Mouse (Mus musculus) left cerebral cortex, postnatal 4 days (tissue): ENCODE results near the gene Tmem131l. TPM values are rescaled to one million over a fixed set of nuclear protein-coding genes. Genes with fewer than 3 reads are reported as not detected.
"Not testable (repeated sequence)": the region's sequence is repeated elsewhere in the genome, so short reads cannot be mapped to it uniquely, and the experiment has no call there.

Experiments
- DNase-seq: peaks from one replicate; pipeline ENCODE4 v3.0.0-alpha.2; 2022
- intact Hi-C: fragments of 180-260 bp; cut with DNase I; formaldehyde crosslinking; loops from one replicate; pipeline ENCODE4 v1.15.1; 2025
- total RNA-seq, 2 experiments: library from RNA; stranded (reverse); gene quantifications; 2 replicates each; pipeline ENCODE4 v1.2.3; 2021

Gene Tmem131l
- total RNA-seq, 2 experiments from 2014 or later, result 91.8 to 110 TPM

DNA sequence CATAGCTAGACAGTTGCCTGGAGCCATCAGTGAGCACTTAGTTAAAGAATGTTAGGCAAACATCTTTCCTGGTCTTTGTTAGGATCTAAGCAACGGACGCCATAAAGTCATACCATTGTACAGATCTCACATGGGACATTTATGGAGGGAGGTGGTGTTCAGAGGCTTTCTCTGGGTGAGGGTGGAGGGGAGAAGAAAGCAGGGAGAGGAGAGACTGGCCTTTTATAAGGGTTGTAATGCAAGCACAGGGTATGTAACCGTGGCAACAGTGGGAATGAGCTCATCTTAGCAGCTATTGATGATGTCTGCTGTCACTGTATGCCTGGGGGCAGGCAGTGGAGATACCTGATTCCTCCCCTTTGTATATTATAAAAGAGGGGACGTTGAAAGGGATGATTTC lies 163.7 kb downstream of the Tmem131l start:
- intact Hi-C loops, result no loop called here
- DNase-seq, result no peak

DNA sequence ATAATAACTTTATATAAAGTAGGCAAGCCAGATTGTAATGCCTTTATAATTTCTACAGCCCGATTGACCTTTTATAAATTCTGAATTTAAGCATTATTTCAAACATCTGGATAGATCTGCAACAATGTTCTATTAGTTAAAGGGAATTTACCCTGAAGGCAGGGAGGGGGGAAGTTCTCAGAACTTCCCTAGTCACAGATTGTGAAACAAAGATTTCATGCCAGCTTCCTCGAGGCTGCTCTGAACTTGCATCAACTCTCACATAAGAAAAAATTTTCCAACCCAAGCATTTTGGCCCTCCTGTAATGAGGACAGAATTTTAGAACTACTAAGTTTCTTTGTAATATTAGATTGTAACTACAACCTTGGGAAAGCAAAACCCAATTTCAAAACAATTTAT lies 164.9 kb downstream of the Tmem131l start:
- intact Hi-C loops, DNase-seq: not testable (repeated sequence)

- DNase-seq, intact Hi-C loops: not testable (repeated sequence)
These were observed 167.1 kb downstream of the Tmem131l start for GRCm38 (mm10) chr3:83872853-83873252.

DNA sequence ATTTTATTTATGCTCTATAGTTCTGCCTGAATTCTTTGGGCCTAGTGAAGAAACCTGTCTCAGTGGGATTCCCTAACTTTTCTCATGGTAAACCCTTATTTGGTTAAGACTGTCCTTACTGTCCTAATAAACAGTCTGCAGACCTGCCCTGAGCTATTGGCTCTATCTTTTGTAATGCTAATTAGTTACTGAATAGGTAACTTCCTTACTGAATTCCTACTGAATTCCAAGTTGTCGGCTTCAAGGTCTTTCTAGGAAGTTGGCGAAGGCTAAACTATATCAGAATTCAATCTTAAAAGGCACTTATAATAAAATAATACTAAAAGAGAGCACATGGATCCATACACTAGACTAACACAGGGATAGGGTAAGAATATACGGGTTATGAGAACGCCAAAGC lies 168.0 kb downstream of the Tmem131l start:
- intact Hi-C loops, result not testable (repeated sequence)

GRCm38 (mm10) chr3:83871559-83871958 lies 168.4 kb downstream of the Tmem131l start:
- intact Hi-C loops, DNase-seq: not testable (repeated sequence)

More for the DNA sequence above, 168.0 kb downstream of the Tmem131l start:
- DNase-seq, result not testable (repeated sequence)

- intact Hi-C loops, result no loop called here
- DNase-seq, result no peak
These were observed 170.2 kb downstream of the Tmem131l start for GRCm38 (mm10) chr3:83869776-83870175.

GRCm38 (mm10) chr3:83867026-83867425 lies 172.9 kb downstream of the Tmem131l start:
- intact Hi-C loops, DNase-seq: not testable (repeated sequence)

DNA sequence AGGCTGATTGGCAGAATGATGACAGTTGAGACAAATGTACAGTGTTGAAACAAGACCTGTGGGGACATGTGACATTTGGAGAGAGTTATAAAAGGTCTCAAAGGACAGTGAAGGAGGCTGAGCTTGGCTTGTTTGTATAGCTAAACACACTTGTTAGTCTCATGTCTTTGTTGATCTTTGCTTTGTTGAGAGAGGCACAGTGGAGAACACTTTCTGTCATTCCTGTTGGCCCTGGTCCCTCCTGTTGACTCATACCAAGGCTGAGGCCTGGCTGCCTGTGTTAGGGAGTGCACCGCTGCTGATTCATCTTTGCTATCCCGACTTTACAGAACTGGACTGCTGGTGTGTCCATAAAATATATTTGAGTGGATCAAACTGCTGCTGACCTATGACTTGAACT lies 174.8 kb downstream of the Tmem131l start:
- no peak for DNase-seq
- intact Hi-C loops, result no loop called here

GRCm38 (mm10) chr3:83864064-83864548 lies 175.9 kb downstream of the Tmem131l start:
- intact Hi-C loops, result no loop called here
- no peak for DNase-seq

DNA sequence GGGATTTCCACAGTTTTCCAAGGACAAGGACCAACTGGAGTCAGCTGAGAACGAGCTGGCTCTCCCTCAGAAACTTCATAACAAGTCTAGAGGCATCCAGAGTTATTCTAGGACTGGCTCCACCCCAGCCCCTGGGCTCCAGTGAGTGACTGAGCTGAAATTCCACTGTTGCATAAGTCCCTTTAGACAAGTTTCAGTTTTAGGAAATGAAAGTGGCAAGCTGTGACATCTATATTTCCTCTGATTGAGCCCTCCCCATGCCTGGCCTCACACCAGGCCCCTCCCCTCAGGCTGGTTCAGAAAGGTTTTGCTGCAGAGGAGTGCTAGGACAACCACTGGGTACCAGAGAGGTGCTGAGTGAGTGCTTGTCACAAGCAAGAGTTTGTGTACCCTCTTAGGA lies 177.0 kb downstream of the Tmem131l start:
- no peak for DNase-seq
- intact Hi-C loops, result no loop called here

GRCm38 (mm10) chr3:83859595-83859994 lies 180.4 kb downstream of the Tmem131l start:
- no peak for DNase-seq
- intact Hi-C loops, result no loop called here

- intact Hi-C loops, result no loop called here
These were observed 180.9 kb downstream of the Tmem131l start for GRCm38 (mm10) chr3:83859071-83859470.

DNA sequence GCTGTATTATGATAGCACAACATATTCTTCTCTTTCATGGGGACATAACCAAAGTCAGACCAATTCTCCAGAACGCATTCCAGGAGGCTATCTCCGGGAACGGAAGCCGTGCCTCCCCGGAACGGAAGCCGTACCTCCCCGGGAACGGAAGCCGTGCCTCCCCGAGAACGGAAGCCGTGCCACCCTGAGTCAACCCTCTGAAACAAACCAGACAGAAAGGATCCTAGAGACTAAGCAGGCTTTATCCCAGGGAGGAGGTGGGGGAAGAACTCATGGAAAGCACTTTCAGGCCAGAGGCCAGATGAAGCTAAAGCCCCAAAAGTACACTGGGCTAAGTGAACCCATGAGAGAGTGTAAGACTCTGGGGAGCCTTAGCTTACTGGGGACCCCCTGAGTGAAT lies 182.4 kb downstream of the Tmem131l start:
- intact Hi-C loops, result no loop called here
- DNase-seq, result no peak

More at GRCm38 (mm10) chr3:83859071-83859470, 180.9 kb downstream of the Tmem131l start:
- DNase-seq, result no peak

GRCm38 (mm10) chr3:83855643-83856042 lies 184.3 kb downstream of the Tmem131l start:
- intact Hi-C loops, result no loop called here
- DNase-seq, result no peak

DNA sequence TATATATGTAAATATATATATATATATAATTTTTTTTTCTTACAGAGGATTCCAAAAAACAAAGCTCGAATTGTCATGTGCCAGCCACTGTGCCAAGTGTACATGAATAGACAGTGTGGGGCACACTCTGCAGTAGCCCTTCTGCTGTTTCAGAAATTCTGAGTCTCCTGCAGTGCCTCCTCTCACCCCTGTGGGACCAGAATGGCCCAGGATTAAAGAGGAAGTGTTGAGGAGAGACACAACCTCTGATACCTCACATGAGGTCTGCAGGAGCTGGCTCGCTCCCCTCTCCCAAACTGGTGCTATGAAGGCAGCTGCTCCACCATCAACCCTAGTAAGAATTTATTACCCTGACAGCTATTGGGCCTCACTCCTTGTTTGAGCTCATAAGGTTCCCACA lies 190.6 kb downstream of the Tmem131l start:
- intact Hi-C loops, result no loop called here
- DNase-seq, result no peak

Other genes starting within 250 kb of the Tmem131l start
- gene Tlr2, start 198.4 kb downstream of the Tmem131l start, total RNA-seq, result under 1 TPM; 0.44 to 0.60 TPM
- gene Mnd1, start 115.6 kb upstream of the Tmem131l start, total RNA-seq, result 1 to 10 TPM; 2.7 to 2.9 TPM
- not detected for gene Gm6525, start 133.9 kb upstream of the Tmem131l start, total RNA-seq